Mouse (Mus musculus): ENCODE measurements around the gene Asap2.

DNA sequence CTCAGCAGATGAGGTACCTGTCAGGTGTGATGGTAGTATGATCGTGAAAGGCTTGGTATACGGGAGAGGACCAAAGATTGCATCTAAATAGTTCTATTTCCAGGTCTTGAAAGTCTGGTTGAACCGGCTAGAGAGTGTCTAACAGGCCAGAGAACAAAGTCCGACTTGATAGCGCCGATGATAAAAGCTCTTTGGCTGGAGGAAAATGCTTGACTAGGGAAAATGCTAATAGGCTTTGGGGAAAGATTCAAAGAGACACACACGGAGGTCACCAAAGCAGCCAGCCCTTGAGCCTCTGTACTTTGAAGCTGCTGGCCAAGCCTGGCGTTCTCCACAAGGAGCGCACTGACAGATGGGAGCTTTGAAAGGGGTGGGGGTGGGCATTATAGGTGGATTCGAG, 219.0 kb downstream of the Asap2 start:
- TF ChIP-seq CTCF (IDR thresholded peaks at IDR 0.05; ENCODE audit: borderline replicate concordance, control insufficient read depth, extremely low read depth, insufficient read depth, low read length, poor library complexity) (no peak), POLR2A (IDR thresholded peaks at IDR 0.05; ENCODE audit: control insufficient read depth, extremely low read depth, insufficient read depth, low read length, poor library complexity) (no peak)

Measured in thymus, adult 2 months (tissue).